Mouse (Mus musculus) mature B cell (primary cell): Measurements from ENCODE around the gene Mylk4.

Experiments
- in situ Hi-C: fragments of 300-500 bp; cut with MboI; formaldehyde crosslinking; loops from 2 replicates; pipeline ENCODE4 v1.14.3; 2019

Mylk4 gene

GRCm38 (mm10) chr13:32795166-32795565 is 11.4 kb upstream of the Mylk4 start:
- in situ Hi-C loops = no loop called here

- in situ Hi-C loops = no loop called here
Observed at GRCm38 (mm10) chr13:32794619-32795018, 10.9 kb upstream of the Mylk4 start.

DNA sequence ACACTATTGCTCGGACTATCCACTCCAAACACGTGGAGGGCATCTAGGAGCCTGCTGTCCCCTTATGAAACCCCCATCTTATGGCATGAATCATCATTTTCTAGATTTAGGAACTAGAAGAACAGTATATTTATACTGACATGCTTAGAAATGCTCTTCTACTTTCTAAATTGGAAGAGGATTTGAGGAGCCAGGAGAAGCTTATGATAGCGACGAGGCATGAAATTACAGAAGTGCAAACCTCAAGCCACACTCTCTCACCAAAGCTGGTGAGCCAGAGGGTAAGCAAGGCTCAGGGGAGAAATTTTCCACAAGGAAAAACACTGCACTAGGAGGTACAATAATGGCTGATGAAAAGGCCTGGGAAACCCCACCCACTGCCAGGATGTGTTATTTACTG is 6.0 kb upstream of the Mylk4 start:
- in situ Hi-C loops = no loop called here

DNA sequence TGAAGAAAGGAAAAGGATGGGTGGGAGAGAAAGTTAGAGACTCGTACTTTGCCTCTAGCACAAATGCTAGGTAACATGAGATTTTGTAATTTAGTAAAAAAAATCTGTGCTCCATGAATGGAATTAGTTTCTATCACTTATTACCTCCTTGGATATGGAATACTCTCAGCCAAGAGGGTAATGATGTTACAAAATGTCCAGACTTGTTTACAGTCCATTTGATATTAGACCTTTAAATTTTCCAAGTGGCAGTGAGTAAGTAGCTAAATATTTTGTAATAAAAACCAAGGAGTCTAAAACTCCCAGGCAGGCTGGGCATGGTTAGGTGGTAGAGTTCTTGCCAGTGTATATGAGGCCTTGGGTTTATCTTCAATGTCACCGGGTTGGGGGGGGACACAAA is 3.8 kb upstream of the Mylk4 start:
- in situ Hi-C loops = no loop called here

DNA sequence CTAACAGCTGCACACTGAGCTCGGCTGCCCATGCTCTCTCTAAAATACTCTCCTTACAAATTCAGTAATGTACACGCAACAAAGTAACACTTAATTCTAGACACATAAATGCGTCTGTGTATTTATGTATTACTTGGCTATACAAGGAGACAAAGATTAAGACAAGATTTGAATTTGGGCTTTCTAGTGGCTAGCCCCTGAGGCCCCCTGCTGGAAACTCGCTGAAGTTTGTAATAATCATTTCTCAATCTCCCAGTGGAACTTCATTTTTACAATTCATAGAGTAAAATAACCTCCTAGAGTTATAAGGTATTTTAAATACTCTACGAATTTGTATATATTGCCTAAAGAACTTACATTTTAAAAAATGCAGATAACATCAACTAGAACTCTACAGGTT is 699 bp downstream of the Mylk4 start:
- in situ Hi-C loops = no loop called here

- in situ Hi-C loops = no loop called here
Observed at GRCm38 (mm10) chr13:32778861-32779260, 4.9 kb downstream of the Mylk4 start.

GRCm38 (mm10) chr13:32776350-32776749 is 7.4 kb downstream of the Mylk4 start:
- in situ Hi-C loops = no loop called here

- in situ Hi-C loops = no loop called here
Observed at GRCm38 (mm10) chr13:32775889-32776288, 7.9 kb downstream of the Mylk4 start.

DNA sequence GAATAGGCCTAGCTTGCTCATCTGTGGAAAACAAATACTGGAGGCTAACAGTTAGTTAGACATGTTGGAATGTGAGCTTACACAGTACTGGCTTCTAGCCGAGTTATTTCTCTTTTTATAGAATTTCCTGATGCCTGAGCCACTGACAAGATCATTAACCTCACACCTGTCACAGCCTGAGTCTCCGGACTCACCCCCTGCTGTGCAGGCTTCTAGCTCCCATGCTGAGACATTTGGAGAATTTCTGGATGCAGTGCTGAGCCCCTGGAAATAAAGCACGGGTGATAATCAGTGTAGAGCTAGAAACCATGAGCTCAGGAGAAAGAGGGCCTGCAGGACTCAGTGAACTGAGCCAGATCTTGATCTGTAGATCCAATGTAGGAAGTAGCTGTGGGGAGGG is 13.8 kb downstream of the Mylk4 start:
- in situ Hi-C loops = no loop called here

- in situ Hi-C loops = no loop called here
Observed at GRCm38 (mm10) chr13:32768104-32768503, 15.7 kb downstream of the Mylk4 start.

- in situ Hi-C loops = no loop called here
Observed at GRCm38 (mm10) chr13:32764448-32764847, 19.3 kb downstream of the Mylk4 start.

DNA sequence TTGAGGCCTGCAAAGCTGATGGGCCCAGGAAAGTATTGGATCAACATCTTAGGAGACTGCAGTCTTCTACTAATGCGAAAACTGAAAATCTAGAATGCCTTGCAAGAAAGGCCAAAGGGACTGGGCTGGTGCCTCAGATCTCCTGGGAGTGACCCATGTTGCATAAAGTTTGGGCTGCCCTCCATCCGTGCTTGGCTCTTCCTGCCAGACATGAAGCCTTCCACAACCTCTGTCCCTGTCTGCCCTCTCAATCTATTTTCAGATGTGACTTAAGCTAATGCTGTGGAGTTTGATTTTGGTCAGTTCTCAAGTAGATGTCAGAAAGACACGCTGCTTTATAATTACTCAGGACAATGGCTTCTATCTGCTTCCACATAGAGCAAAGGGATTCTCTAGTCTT is 20.6 kb downstream of the Mylk4 start:
- in situ Hi-C loops = no loop called here

- in situ Hi-C loops = no loop called here
Observed at GRCm38 (mm10) chr13:32760795-32761194, 23.0 kb downstream of the Mylk4 start.

- in situ Hi-C loops = no loop called here
Observed at GRCm38 (mm10) chr13:32759036-32759435, 24.7 kb downstream of the Mylk4 start.

- in situ Hi-C loops = no loop called here
Observed at GRCm38 (mm10) chr13:32752066-32752657, 31.6 kb downstream of the Mylk4 start.

DNA sequence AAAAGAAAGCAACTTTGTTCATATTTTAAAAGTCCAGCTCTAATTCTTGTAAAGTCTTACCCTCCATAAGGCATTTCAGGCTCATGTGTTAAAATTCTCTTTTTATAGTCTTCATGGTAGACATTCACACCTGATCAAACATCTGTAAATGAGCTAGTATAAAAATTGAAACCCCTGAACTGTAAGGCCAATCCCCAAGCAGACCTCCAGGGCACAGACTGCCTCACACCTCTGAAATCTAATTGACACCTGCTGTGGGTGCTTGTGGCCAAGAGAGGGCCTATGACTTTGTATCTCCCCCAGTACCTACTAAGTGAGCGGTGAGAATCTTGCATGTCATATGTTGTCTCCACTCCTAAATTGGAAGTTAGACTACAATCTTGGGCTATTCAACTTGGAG is 33.2 kb downstream of the Mylk4 start:
- in situ Hi-C loops = no loop called here

DNA sequence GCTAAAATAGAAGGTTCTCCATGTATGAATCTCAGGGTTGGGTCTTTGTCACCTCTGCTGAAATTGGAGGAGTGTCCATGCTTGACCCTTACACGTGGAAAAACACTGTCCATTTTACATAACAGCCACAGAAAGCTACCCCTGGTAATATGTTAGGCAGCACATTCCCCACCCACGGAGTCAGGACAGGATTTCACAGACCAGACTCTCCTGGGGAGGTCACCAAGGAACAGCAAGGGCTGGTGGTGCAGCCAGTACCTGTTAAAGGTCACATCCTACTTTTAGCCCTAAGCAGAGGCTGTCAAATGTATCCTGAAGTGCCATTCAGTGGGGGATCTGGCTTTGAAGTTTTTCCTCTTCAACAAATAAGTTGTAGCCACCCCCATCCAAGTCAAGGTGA is 35.3 kb downstream of the Mylk4 start:
- in situ Hi-C loops = no loop called here

DNA sequence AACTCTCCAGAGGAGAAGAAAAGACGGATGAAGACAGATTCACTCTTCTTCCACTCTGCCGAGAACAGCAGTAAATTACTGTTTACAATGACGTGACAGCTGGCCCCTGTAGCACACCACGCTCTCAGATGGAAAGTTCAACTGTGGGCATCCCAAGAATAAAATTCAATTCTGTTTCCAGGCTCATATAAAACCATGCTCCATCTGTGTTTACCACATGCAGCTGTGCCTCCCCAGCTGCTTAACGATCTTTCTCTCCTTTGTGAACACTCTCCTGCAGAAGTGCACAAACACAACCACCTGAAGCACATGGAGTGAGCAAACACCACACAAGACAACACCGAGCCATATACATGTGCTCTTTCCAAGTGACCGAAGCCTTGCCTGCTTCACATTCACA is 42.6 kb downstream of the Mylk4 start:
- in situ Hi-C loops = no loop called here

- in situ Hi-C loops = no loop called here
Observed at GRCm38 (mm10) chr13:32731283-32731682, 52.5 kb downstream of the Mylk4 start.

DNA sequence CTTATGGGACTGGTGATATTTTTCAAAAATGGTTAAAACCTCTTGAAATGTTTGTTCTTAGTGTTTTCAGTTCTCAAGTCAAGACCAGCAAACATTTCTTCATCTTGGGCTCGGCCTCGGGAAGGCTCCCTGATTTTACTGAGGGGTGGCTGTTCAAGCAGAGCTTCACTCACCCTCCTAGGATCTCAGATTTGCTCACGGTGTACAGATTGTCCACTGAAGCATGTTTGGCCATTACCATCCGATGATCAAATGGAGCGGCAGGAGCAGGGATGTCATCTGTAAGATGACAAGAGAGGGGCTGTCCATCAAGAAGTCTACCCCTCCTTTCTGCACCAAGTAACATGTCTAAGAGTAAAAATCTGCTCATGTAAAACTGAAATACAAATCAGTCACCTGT is 59.1 kb downstream of the Mylk4 start:
- in situ Hi-C loops = no loop called here

DNA sequence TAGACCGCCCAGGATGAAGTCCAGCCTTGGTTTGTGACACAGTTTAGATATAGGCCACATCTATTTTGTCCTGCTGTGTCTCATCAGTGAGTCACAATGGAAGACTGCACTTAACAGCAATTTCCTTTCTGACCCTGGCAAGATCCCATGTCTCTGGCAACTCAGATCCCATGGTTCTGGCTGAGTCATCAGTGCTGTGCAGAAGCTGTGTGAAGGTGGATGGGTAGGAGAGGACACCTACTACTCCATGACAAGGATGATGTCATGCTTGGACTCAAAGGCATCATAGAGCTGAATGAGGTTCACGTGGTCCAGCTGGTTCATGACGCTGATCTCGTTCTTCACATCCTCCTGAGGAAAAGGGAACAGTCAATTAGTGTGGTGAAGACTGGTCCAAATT is 62.0 kb downstream of the Mylk4 start:
- in situ Hi-C loops = no loop called here

GRCm38 (mm10) chr13:32719284-32719683 is 64.5 kb downstream of the Mylk4 start:
- in situ Hi-C loops = no loop called here

DNA sequence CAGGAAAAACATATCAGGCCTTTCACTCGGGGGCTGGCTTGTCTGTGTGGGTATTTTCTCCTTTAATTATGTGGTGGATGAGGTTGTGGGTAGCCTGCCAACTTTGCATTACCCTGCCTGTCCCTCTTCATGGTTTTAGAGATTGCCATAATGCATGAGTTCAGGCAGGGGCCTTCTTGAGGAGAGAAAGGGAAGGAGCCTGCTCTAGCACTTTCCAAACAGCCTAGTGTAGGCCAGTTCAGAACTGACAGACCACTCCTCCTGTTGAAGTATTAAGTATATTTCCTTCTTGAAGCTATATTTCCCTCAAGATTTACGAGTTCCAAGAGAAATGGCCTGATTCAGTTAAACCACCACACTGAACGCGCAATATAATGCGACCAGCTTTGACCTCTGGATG is 66.0 kb downstream of the Mylk4 start:
- in situ Hi-C loops = no loop called here

- in situ Hi-C loops = no loop called here
Observed at GRCm38 (mm10) chr13:32712568-32712967, 71.2 kb downstream of the Mylk4 start.

- in situ Hi-C loops = no loop called here
Observed at GRCm38 (mm10) chr13:32707894-32708293, 75.9 kb downstream of the Mylk4 start.
